Mouse (Mus musculus): ENCODE measurements at regions not wholly inside any gene's neighbourhood (a gene's known extent, or its start where the extent isn't known, plus 50 kb on each side); places are given as distances from the start of the nearest gene placed in this dataset.
"Not testable (repeated sequence)": the region's sequence is repeated elsewhere in the genome, so short reads cannot be mapped to it uniquely, and the experiment has no call there.

- DNase-seq: no peak
- intact Hi-C loops (cut with DNase I): no loop called here
These were observed 59.1 kb downstream of the Zbtb18 start for GRCm38 (mm10) chr1:177501288-177501687.

- DNase-seq: no peak
- intact Hi-C loops (cut with DNase I): no loop called here
These were observed 61.8 kb downstream of the Zbtb18 start for GRCm38 (mm10) chr1:177503946-177504345.

- no peak for DNase-seq
- intact Hi-C loops (cut with DNase I): no loop called here
These were observed 62.6 kb downstream of the Zbtb18 start for GRCm38 (mm10) chr1:177504743-177505142.

GRCm38 (mm10) chr1:177507398-177507797 lies 65.2 kb downstream of the Zbtb18 start:
- intact Hi-C loops (cut with DNase I); DNase-seq: not testable (repeated sequence)

GRCm38 (mm10) chr1:177509786-177510185 lies 67.6 kb downstream of the Zbtb18 start:
- intact Hi-C loops (cut with DNase I): no loop called here

GRCm38 (mm10) chr1:177512116-177512515 lies 70.0 kb downstream of the Zbtb18 start:
- no peak for DNase-seq
- intact Hi-C loops (cut with DNase I): no loop called here

More at GRCm38 (mm10) chr1:177509786-177510185, 67.6 kb downstream of the Zbtb18 start:
- no peak for DNase-seq

GRCm38 (mm10) chr1:177517934-177518610 lies 75.9 kb downstream of the Zbtb18 start:
- intact Hi-C loops (cut with DNase I): no loop called here
- DNase-seq: no peak

- DNase-seq: no peak
- intact Hi-C loops (cut with DNase I): no loop called here
These were observed 76.9 kb downstream of the Zbtb18 start for GRCm38 (mm10) chr1:177518897-177519513.

- intact Hi-C loops (cut with DNase I): no loop called here
- no peak for DNase-seq
These were observed 79.0 kb downstream of the Zbtb18 start for GRCm38 (mm10) chr1:177521110-177521509.

GRCm38 (mm10) chr1:177525141-177525540 lies 83.0 kb downstream of the Zbtb18 start:
- intact Hi-C loops (cut with DNase I): no loop called here
- DNase-seq: no peak

- intact Hi-C loops (cut with DNase I): loop anchor here (5.0 kb wide), 2 partner anchors 59 to 81 kb away; no protein-coding TSS in a partner anchor
- DNase-seq: peak; percentile 56 to 60
These were observed 89.6 kb downstream of the Zbtb18 start for GRCm38 (mm10) chr1:177531791-177532190.

- intact Hi-C loops (cut with DNase I): loop anchor here (5.0 kb wide), 2 partner anchors 60 to 80 kb away; no protein-coding TSS in a partner anchor
- DNase-seq: no peak
These were observed 90.5 kb downstream of the Zbtb18 start for GRCm38 (mm10) chr1:177532656-177533055.

- intact Hi-C loops (cut with DNase I): loop anchor here (5.0 kb wide), 2 partner anchors 61 to 79 kb away; no protein-coding TSS in a partner anchor
- DNase-seq: no peak
These were observed 91.2 kb downstream of the Zbtb18 start for GRCm38 (mm10) chr1:177533332-177533731.

GRCm38 (mm10) chr1:177545031-177545735 lies 103.0 kb downstream of the Zbtb18 start:
- intact Hi-C loops (cut with DNase I): no loop called here
- no peak for DNase-seq

- intact Hi-C loops (cut with DNase I): no loop called here
These were observed 105.6 kb downstream of the Zbtb18 start for GRCm38 (mm10) chr1:177547716-177548115.

GRCm38 (mm10) chr1:177555471-177556291 lies 113.5 kb downstream of the Zbtb18 start:
- intact Hi-C loops (cut with DNase I): loop anchor here (10.0 kb wide), 1 partner anchor 111 kb away; the partner anchor contains the start of gene Zbtb18
- peak; percentile 24 to 27 for DNase-seq

More at GRCm38 (mm10) chr1:177547716-177548115, 105.6 kb downstream of the Zbtb18 start:
- no peak for DNase-seq

GRCm38 (mm10) chr1:177557432-177557831 lies 115.3 kb downstream of the Zbtb18 start:
- intact Hi-C loops (cut with DNase I): loop anchor here (10.0 kb wide), 1 partner anchor 113 kb away; the partner anchor contains the start of gene Zbtb18
- DNase-seq: no peak

- intact Hi-C loops (cut with DNase I): loop anchor here (10.0 kb wide), 1 partner anchor 113 kb away; the partner anchor contains the start of gene Zbtb18
- DNase-seq: no peak
These were observed 115.7 kb downstream of the Zbtb18 start for GRCm38 (mm10) chr1:177557856-177558255.

- intact Hi-C loops (cut with DNase I): no loop called here
- no peak for DNase-seq
These were observed 119.8 kb downstream of the Zbtb18 start for GRCm38 (mm10) chr1:177561716-177562588.
